Comparison of ENCODE assay signal across 13 mouse cellular contexts in the genomic region with DNA sequence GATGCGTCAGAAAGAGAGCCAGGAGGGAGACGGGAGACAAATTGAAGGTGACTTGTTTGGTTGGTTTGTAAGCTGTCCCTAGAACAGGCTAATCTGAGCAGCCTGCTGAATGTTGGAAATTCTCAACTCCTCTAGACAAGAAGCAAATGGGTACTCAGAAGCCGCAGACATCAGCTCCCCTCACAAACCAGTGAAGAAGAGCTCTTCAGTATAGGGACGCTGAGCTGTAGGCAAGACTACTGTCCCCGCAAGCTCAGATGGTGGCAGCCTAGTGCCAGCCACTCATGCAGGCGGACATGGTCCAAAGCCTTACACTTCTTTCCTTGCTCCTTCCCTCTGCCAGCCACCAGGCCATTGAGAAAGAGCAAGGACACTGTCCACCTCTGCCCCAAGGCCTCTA. TPM values are rescaled to one million over a fixed set of nuclear protein-coding genes. Genes with fewer than 3 reads are reported as not detected.
A peak's percentile ranks its signal among the peaks of the same experiment; 100 is the strongest.
DNase-seq lines count a peak whose midpoint lies in the region; ATAC-seq and TF ChIP-seq lines count a peak whose summit lies in the region.
"Had no signal": no experiment of that assay in that cellular context is flagged by ENCODE, and none has a peak within 500 bp of the region (broad histone marks: within the 10 kb centered on the region; RNA-seq: fewer than 3 reads in every experiment).

No protein-coding gene starts in this region.

- H3K27me3 ChIP-seq in cerebellum, adult 2 months (ENCODE audit: control insufficient read depth, insufficient read depth, low read length): no peaks in the 10 kb centered on the region
- no peaks in the 10 kb centered on the region for H3K27me3 ChIP-seq in heart, embryonic 16.5 days (ENCODE audit: control insufficient read depth, insufficient read depth, low read length)
- peaks cover 9% of the 10 kb centered on the region for H3K27me3 ChIP-seq in liver, embryonic 11.5 days (replicated peaks; ENCODE audit: control insufficient read depth, insufficient read depth, low read length)
- no peaks in the 10 kb centered on the region for H3K27me3 ChIP-seq in midbrain, embryonic 16.5 days (ENCODE audit: control insufficient read depth, insufficient read depth, low read depth, low read length)
- H3K27me3 ChIP-seq: embryonic facial prominence, embryonic 12.5 days; neural tube, embryonic 12.5 days had no signal

- peak; percentile 45 to 50 for DNase-seq in cerebellum, adult 2 months
- no peak for DNase-seq in heart, postnatal 25 days (ENCODE audit: low spot score)
- no peak for DNase-seq in liver, embryonic 11.5 days (ENCODE audit: low spot score)
- DNase-seq in liver: no peak
- DNase-seq in thymus, adult 18-20 months: no peak
- DNase-seq: heart, adult 2 months; kidney, adult 11 months had no signal

- no peak for ATAC-seq in cerebellum, adult (ENCODE audit: insufficient number of reproducible peaks, low FRiP score, low TSS enrichment)
- ATAC-seq in heart, embryonic 16.5 days (replicated peaks; ENCODE audit: extremely low read depth, insufficient read depth, low FRiP score): no peak
- no peak for ATAC-seq in liver, embryonic 11.5 days (replicated peaks; ENCODE audit: low FRiP score)
- ATAC-seq in midbrain, embryonic 16.5 days: no peak
- ATAC-seq: forebrain, embryonic 14.5 days had no signal

- H3K27ac ChIP-seq in cerebellum, adult 2 months (ENCODE audit: insufficient read depth, low read length): peak overlapping the region; percentile 8; the same call in 1 of the 2 replicates
- H3K27ac ChIP-seq in heart, embryonic 16.5 days (ENCODE audit: low read length): no peak overlapping the region
- H3K27ac ChIP-seq in liver, embryonic 11.5 days (ENCODE audit: low read depth, low read length): no peak overlapping the region
- no peak overlapping the region for H3K27ac ChIP-seq in midbrain, embryonic 16.5 days (ENCODE audit: low read length)
- H3K27ac ChIP-seq: embryonic facial prominence, embryonic 12.5 days; heart, adult 2 months; neural tube, embryonic 12.5 days had no signal

- H3K9me3 ChIP-seq in heart, embryonic 16.5 days (replicated peaks; ENCODE audit: control insufficient read depth, low read length): no peaks in the 10 kb centered on the region
- no peaks in the 10 kb centered on the region for H3K9me3 ChIP-seq in liver, embryonic 11.5 days (ENCODE audit: control insufficient read depth, low read length)
- no peaks in the 10 kb centered on the region for H3K9me3 ChIP-seq in midbrain, embryonic 16.5 days (replicated peaks; ENCODE audit: control insufficient read depth, low read length, poor library complexity, severe bottlenecking)
- H3K9me3 ChIP-seq: embryonic facial prominence, embryonic 12.5 days; neural tube, embryonic 12.5 days had no signal

- peak overlapping the region; percentile 80 for H3K4me2 ChIP-seq in heart, embryonic 16.5 days (ENCODE audit: low read depth, low read length)
- peak overlapping the region; percentile 64; the same call in 1 of the 2 replicates for H3K4me2 ChIP-seq in liver, embryonic 11.5 days
- H3K4me2 ChIP-seq in midbrain, embryonic 16.5 days (ENCODE audit: low read length): peak overlapping the region; percentile 86

- peak overlapping the region; percentile 65 for H3K4me3 ChIP-seq in cerebellum, adult 2 months (replicated peaks; ENCODE audit: insufficient read depth, low read depth, low read length)
- no peak overlapping the region for H3K4me3 ChIP-seq in heart, embryonic 16.5 days (ENCODE audit: low read length)
- H3K4me3 ChIP-seq in liver, embryonic 11.5 days (ENCODE audit: low read depth, low read length): no peak overlapping the region
- H3K4me3 ChIP-seq in midbrain, embryonic 16.5 days (ENCODE audit: low read depth, low read length): no peak overlapping the region
- H3K4me3 ChIP-seq: heart, adult 2 months; neural tube, embryonic 12.5 days had no signal

- no peak overlapping the region for H3K9ac ChIP-seq in heart, embryonic 16.5 days (ENCODE audit: low read length)
- no peak overlapping the region for H3K9ac ChIP-seq in liver, embryonic 11.5 days (ENCODE audit: low read depth, low read length)
- H3K9ac ChIP-seq in midbrain, embryonic 16.5 days (ENCODE audit: low read depth, low read length): no peak overlapping the region
- H3K9ac ChIP-seq: embryonic facial prominence, embryonic 12.5 days; neural tube, embryonic 12.5 days had no signal

- H3K4me1 ChIP-seq in cerebellum, adult 2 months (ENCODE audit: control insufficient read depth, insufficient read depth, low read length): peaks cover 16% of the 10 kb centered on the region; the same call in 1 of the 2 replicates
- H3K4me1 ChIP-seq in heart, embryonic 16.5 days (ENCODE audit: control insufficient read depth, insufficient read depth, low read length): peaks cover 26% of the 10 kb centered on the region
- H3K4me1 ChIP-seq in liver, embryonic 11.5 days (replicated peaks; ENCODE audit: control insufficient read depth, insufficient read depth, low read length): peaks cover 5% of the 10 kb centered on the region; the same call in 1 of the 2 replicates
- H3K4me1 ChIP-seq in midbrain, embryonic 16.5 days (ENCODE audit: control insufficient read depth, insufficient read depth, low read length): peaks cover 25% of the 10 kb centered on the region

- 26% methylated on average over 6 of the region's 6 CpGs for WGBS in cerebellum, adult 2 months
- WGBS in heart, embryonic 16.5 days: 90% methylated on average over 6 of the region's 6 CpGs
- 86% methylated on average over 6 of the region's 6 CpGs for WGBS in liver, embryonic 11.5 days
- 95% methylated on average over 6 of the region's 6 CpGs for WGBS in midbrain, embryonic 16.5 days

- TF ChIP-seq POLR2A in cerebellum, adult 2 months (IDR thresholded peaks at IDR 0.05; ENCODE audit: borderline replicate concordance, insufficient read depth, low read length): no peak

- 0 out of 2 replicates have a peak, but pooled peaks cover 1% of the 10 kb centered on the region for H3K36me3 ChIP-seq in heart, embryonic 16.5 days (ENCODE audit: control insufficient read depth, insufficient read depth)
- H3K36me3 ChIP-seq in liver, embryonic 11.5 days (ENCODE audit: control insufficient read depth, insufficient read depth, low read length): no peaks in the 10 kb centered on the region
- no peaks in the 10 kb centered on the region for H3K36me3 ChIP-seq in midbrain, embryonic 16.5 days (ENCODE audit: control insufficient read depth, insufficient read depth, low read length)
- H3K36me3 ChIP-seq: embryonic facial prominence, embryonic 12.5 days; neural tube, embryonic 12.5 days had no signal

- TF ChIP-seq CTCF in cerebellum, adult 2 months (IDR thresholded peaks at IDR 0.05; ENCODE audit: borderline replicate concordance, insufficient read depth, low read depth, low read length): no peak

- intact Hi-C loops in heart, postnatal 25 days (cut with DNase I): no loop called here

RNA-seq across cellular contexts. Expression of a gene that starts 2.1 kb away (rescaled TPM):
- 16.1 and 18.4 TPM in 2 replicates for polyA plus RNA-seq in cerebellum, adult 2 months (2012; rRNA removed)
- polyA plus RNA-seq in heart, embryonic 16.5 days (2015; fragmentation: Nextera tagmentation; extraction: Ambion mirVana): 8.5 and 9.6 TPM in 2 replicates
- total RNA-seq in heart, postnatal 25 days (2021): 1 to 10 TPM; 2.6 TPM
- polyA plus RNA-seq in liver, embryonic 11.5 days (2014; fragmentation: Nextera tagmentation; extraction: Ambion mirVana): 1.9 and 2.7 TPM in 2 replicates
- polyA plus RNA-seq in midbrain, embryonic 16.5 days (2015; fragmentation: Nextera tagmentation; extraction: Ambion mirVana): 13.9 and 15.0 TPM in 2 replicates

RNA-seq across cellular contexts. Expression of a gene that starts 17.1 kb away (rescaled TPM):
- polyA plus RNA-seq in cerebellum, adult 2 months (2012; rRNA removed): 96.5 and 107 TPM in 2 replicates
- polyA plus RNA-seq in heart, embryonic 16.5 days (2015; fragmentation: Nextera tagmentation; extraction: Ambion mirVana): 13.7 and 14.5 TPM in 2 replicates
- 10 to 100 TPM; 64.3 to 70.2 TPM for total RNA-seq in heart, postnatal 25 days (2021)
- polyA plus RNA-seq in liver, embryonic 11.5 days (2014; fragmentation: Nextera tagmentation; extraction: Ambion mirVana): 18.7 and 22.8 TPM in 2 replicates
- 42.9 and 46.5 TPM in 2 replicates for polyA plus RNA-seq in midbrain, embryonic 16.5 days (2015; fragmentation: Nextera tagmentation; extraction: Ambion mirVana)

RNA-seq across cellular contexts. Expression of a gene that starts 46.1 kb away (rescaled TPM):
- 35.5 and 39.6 TPM in 2 replicates for polyA plus RNA-seq in cerebellum, adult 2 months (2012; rRNA removed)
- 32.4 and 35.8 TPM in 2 replicates for polyA plus RNA-seq in heart, embryonic 16.5 days (2015; fragmentation: Nextera tagmentation; extraction: Ambion mirVana)
- total RNA-seq in heart, postnatal 25 days (2021): 10 to 100 TPM; 23.2 to 24.3 TPM
- 37.9 and 38.0 TPM in 2 replicates for polyA plus RNA-seq in liver, embryonic 11.5 days (2014; fragmentation: Nextera tagmentation; extraction: Ambion mirVana)
- polyA plus RNA-seq in midbrain, embryonic 16.5 days (2015; fragmentation: Nextera tagmentation; extraction: Ambion mirVana): 54.3 and 60.7 TPM in 2 replicates

Comparison
In these comparisons a context has a peak if more than half of its experiments do, and no peak if none do; other contexts are left out.
1. DNase-seq: peak in cerebellum, adult 2 months (2 of 2); none in heart, postnatal 25 days (single experiment), liver, embryonic 11.5 days (single experiment), liver (single experiment) and thymus, adult 18-20 months (0 of 2).
2. Peak in every context shown above with its lines, with median percentiles within 50 percentile points of each other: H3K4me2 ChIP-seq.